Mouse (Mus musculus) adrenal gland, postnatal 25 days (tissue): ENCODE data around the gene Ccnd1. TPM values are rescaled to one million over a fixed set of nuclear protein-coding genes. Genes with fewer than 3 reads are reported as not detected.

Experiments used
- DNase-seq: peaks from one replicate; pipeline ENCODE4 v3.0.0; 2021; ENCODE audit warnings: mixed read lengths
- long read RNA-seq: library from polyadenylated mRNA; stranded (forward); transcript quantifications from one replicate; pipeline ENCODE4 v2.0.0, GENCODE M21; 2021
- total RNA-seq: library from RNA; stranded (reverse); gene quantifications from 2 replicates; pipeline ENCODE4 v1.2.3, GENCODE M21; 2021

Gene Ccnd1
- 111 and 117 TPM in 2 replicates for total RNA-seq
- long read RNA-seq, transcript Ccnd1-201 (5 exons, 3,740 nt): major isoform, 32 of 73 reads
- long read RNA-seq, partial matches to known transcripts: 35 of 73 reads
- long read RNA-seq, other reads (novel, unspliced or antisense): 6 of 73 reads

DNA sequence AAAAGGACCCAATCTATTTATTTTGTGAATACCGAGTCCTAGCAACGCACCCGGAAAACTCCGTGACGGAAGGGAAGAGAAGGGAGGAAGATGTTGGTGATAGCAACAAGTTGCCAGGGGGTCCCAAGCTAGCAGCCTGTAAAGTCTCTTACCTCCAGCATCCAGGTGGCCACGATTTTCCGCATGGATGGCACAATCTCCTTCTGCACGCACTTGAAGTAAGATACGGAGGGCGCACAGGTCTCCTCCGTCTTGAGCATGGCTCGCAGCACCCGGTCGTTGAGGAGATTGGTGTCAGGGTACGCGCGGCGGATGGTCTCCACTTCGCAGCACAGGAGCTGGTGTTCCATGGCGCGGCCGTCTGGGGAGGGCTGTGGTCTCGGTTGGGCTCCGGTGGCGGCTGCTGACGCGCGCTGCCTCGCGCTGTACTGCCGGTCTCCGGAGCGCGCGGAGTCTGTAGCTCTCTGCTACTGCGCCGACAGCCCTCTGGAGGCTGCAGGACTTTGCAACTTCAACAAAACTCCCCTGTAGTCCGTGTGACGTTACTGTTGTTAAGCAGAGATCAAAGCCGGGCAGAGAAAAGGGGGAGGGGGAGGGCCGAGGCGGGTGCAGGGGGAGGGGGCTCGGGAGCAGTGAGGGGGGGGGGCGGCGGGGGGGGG, at the start of gene Ccnd1:
Gene Ccnd1 (minus strand): TSS at position 582 of the 659 bp plus-strand sequence.
- DNase-seq: peak; percentile 77

DNA sequence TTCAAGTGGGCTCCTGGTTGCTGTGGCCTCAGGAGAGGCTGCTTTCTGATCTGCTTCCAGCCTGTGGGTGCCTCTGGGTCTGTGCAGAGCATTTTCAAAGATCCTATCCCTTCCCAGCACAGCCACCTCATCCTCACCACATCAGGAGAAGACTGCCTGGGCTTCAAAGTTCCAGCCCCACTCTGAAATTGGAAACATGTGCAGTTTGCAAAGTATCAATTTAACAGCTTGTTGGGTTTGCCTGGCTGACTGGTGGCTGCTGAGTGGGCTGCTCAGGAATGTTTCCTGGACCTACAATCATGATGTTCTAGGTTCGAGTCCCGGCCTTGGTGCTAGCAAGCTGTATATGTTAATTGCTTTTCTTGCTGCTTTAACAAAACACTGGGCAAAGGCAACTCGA, 49.1 kb upstream of the Ccnd1 start:
- no peak for DNase-seq

DNA sequence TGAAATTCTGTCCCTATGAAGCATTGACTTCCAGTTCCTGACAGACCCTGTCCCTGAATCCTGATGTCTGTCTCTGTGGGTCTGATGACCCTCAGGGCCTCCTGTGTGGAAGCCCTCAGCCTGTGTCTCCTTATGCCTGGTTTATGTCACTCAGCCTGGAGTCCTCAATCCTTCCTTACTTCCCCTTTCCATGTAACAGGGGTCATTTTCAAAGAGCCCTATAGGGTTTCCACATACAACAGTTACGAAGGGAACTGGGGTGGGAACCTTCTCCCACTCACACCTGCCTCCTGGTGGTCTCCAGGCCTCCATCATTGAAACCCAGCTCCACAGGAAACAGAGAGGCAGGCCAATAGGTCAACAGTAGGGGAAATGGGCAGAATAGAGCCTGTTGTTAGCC, 45.4 kb upstream of the Ccnd1 start:
- DNase-seq: no peak

DNA sequence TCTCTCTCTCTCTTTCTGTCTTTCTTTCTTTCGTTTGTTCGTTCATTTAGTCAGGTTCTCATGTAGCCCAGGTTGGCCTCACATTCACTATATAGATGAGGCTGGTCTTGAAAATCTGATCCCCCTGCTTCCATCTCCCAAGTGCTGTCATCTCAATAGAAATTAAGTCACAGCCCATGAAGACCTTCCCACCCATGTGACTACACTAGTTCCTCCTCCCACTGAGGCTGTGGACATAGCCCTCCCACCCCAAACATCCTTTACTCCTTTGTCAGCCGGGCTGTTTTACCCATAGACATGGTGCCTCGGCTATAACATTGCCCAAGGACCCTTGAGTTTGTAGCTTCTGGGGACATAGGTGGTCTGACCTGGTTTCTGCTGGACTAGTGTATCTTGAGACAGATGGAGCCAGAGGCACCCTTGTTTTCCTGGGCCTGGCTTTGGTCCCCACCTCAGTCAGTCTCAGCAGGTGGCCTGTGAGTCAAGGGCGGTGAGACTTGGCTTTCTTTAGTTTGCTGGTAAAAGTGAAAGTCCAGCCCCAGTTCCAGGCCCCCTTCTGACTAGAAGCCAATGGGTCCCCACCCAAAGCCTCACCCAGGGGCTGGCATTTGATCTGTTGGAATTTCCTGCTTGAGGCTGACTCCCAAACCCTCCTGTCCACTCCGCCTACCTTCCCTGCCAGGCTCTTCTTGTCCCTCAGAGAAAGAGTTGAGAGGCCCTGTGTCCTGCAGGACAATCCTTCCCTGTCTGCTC, 42.8 kb upstream of the Ccnd1 start:
- DNase-seq: no peak

DNA sequence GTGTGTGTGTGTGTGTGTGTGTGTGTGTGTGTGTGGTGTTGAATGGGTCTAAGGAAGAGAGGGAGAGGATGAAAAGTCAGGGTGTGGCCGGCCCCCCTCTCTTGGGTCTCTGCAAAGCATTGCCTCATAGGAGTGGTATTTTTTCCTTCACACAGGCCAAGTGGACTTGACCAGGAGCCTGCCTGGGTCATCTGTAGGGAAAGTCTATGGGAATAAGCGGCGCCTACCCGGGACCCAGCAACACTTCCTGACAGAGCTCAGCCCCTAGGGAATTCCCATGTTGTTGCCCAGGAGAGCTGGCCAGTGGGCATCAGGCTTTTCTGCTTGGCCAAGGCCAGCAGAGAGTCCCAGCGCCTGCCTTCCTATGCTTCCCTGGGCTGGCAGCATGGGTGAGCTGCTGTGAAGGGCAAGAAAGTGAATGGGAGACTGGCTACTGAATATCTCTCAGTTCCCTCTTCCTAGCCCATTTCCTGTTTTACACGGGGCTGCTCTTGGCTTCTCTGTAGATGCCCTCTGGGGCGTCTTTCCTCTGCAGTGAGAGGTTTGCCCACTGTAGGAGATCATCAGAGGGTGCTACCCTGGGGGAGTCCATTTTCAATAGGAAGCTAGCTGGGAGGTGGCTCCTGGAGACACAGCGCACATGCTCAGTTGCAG, 41.8 kb upstream of the Ccnd1 start:
- DNase-seq: no peak

DNA sequence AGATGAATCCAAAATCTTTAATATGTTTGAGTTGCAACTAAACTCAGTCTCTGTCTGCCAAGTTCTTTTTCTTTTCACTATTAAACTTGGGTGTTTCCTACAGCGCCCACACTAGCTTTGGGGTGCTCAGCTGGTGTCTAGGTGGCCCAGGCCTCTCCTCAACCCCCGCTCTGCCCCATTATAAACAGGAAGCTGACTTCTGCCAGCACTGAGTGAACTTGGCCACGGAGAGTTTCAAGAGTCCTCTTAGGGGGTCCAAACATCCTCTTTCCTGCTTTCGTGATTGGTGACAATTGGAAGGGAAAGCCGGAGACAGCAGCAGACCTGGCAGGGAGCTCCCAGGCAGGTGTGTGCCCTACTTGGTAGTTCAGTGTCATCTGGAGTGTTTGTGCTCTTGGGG, 40.1 kb upstream of the Ccnd1 start:
- DNase-seq: no peak

DNA sequence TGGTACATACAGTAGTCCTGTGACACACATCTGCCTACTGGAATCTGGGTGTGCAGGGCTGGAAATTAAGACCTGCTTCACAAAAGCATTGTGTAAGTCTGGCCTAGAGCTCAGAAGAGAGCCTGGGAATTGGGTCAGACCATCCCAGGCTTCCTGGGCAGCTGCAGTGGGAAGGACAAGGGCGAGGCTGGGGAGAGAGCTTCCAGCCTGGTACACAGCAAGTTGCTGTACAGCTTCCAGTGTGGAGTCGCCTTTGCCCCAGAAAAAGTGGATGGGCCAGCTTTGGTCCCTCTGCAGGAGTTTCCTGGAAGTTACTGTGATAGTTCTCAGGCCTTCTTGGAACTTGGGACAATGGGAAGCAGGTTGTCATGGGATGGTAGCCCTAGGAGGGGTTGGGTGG, 37.4 kb upstream of the Ccnd1 start:
- no peak for DNase-seq

DNA sequence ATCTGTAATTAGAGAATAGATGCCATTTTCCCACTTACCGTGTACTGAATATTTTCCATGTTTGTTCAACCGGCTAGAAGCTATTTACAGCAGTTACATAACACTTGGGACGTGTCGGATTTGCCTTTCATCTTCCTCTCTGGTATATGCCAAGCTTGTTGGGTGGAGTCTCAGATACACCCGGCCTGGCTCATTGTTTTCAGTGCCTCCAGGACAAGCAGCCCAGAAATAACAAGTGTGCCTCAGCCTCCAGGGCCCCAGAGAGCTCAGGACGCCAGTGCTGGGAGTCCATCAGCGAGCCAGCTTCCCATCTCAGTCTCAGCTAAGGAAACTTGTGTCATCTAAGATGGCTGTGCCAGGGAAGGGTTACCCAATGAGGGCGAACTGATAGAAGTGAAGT, 33.7 kb upstream of the Ccnd1 start:
- no peak for DNase-seq

DNA sequence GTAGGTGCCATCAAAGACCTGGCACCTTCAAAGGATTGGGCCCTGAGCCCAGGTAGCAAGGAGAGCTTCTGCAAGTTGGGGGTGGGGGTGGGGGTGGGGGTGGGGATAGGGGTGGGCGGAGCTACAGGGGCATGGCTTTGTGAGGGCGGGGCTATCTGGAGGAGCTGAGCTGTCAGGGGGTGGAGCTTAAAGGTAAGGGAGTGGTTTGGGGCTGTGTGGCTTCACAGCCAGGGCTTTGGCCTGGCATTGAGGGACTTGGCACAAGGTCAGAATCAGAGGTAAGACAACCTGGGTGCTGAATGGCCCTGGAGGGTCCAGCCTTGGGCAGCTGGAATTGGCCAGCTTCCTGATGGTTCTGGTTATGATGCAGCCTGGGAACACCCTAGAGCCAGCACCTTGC, 32.0 kb upstream of the Ccnd1 start:
- no peak for DNase-seq

DNA sequence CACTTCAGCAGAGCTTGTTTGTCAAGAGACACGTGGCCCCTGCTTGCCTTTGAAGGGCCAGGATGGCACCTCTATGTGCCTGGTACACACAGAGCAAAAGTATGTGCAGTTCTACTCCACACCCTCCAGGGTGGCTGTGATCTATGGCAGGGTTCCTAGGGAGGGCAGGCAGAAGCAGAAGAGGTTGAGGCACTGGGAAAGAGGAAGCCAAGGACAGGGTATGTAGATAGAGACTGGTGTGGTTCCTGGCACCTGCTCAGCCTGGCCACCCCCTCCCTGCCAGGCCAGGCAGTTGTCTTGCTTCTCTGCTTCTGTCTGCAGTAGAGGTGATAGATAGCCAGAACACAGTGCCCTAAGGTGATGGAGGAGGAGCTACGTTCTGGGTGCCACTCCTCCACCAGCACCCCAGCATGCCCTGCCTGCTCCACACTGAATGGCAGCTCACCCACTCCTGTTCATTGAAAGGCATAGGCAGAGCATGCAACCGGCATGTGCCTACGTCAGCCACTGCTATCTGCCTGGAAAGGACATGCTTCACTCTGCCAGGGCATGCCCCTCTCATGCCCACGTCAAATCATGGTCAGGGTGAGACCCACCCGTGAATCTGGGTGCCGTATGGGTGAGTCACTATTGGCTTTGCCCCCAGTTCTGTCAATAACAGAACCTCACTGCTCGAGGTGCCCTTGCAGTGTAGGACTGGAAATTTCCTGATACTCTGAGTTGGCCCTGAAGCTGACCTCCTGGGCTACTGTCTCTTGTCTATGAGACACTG, 31.5 kb upstream of the Ccnd1 start:
- peak; percentile 29 for DNase-seq

DNA sequence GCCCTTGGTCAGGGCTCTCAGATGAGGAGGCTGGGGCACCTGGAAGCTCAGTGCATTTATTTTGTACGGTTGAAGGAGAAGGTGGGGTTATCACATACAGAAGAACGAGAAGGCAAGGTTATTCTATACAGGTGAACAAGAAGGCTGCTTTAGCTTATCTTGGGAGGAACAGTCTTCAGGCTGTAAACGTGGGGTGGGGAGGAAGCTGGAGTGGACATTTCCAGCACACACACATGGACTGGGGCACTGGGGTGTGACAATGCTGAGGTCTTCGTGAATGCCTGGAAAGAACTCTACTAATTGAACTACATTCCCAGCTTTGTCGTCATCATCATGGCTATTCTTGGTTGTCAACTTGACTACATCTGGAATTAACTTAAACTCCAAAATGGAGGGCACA, 26.2 kb upstream of the Ccnd1 start:
- no peak for DNase-seq

DNA sequence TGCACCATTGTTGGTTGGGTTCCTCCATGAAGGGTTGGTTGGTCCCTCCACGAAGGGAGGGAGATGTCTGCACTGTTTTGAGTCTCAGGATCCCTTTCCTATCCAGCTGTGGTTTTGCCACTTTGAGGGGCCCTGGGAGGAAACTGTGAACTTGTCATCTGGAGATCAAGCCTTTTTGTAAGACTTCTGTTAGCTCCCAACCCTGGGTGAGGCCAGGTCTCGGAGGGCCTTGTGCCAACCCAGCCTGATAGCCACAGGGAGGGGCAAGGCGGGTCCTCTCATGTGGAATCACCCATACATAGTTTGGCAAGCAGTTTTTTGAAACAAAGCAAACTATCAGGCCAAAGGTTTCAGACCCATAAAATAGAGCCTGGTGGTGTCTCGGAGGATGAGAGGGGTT, 24.6 kb upstream of the Ccnd1 start:
- DNase-seq: no peak

DNA sequence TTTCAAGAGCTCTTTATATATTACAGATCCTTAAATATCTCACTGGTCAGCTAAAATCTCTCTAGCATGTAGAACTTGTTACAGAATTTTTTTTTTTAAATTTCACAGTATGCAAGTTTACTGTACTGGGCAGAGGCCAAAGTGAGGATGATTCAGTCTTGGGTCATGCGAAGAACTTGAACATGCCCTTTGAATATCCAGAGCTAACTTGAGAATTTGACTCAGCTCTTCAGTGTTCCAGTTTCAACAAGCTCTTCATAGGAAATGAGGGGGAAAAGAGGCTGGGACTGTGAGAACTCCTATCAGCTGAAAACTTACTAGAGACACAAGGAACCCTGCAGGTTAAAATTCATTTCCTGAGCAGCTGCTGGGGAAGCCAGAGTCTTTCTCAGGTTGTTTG, 24.2 kb upstream of the Ccnd1 start:
- no peak for DNase-seq

DNA sequence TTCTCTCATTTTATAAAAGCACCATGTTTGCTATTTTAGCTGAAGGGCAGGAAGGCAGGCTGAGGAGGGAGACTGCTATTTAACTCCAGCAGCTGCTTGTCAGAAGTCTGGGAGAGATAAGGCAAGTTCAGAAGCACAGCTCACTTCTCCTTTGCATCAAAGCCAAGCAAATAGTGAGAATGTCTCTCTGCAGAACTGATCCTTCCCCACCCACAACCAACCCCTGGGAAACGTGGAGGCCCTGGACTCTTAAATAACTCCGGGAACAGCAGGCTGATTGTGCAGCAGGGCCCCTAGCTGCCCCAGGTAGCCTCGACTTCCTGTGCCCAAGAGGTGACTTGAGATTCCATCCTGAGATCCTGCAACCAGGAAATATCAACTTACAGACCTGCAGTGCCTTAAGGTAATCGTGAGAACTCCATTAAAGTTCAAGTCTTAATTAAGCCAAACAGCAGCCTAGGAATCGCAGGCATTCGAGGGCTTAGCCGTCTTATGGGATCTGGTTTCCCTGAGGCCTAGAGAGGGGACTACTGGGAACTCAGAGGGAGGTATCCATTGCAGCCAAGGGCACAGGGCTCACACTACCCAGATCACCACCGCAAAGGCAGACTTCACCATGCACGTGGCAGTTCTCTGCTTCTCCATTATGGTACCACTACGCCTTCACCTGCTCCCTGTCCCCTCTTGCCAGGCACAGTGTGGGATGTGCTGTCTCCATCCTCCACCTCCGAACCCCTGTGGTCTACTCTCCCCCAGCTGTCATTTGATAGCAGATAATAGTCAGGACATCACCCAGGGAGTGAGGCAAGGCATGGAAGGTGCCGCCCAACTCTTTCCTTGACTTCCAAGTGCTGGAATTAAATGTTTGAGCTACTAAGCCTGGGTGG, 19.0 kb upstream of the Ccnd1 start:
- no peak for DNase-seq

DNA sequence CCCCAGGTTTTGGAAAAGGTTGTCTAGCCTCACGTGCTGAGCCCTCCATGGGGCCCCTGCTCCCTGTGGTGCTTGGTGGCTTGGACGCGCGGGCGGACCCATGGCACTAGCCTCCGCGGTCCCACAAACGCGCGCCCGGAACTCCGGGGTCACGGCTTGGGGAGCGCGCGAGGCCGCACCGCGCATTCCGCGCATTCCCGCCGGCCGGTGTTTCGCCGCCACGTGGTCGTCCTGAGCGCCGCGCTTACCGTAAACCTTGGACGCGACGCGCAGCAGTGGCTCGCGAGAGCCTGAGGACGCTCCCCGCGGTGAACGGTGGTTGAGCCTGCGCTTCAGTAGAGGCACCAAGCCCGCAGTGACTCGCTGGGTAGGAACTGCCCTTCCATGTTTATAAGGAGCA, 3.5 kb upstream of the Ccnd1 start:
- peak; percentile 85 for DNase-seq

DNA sequence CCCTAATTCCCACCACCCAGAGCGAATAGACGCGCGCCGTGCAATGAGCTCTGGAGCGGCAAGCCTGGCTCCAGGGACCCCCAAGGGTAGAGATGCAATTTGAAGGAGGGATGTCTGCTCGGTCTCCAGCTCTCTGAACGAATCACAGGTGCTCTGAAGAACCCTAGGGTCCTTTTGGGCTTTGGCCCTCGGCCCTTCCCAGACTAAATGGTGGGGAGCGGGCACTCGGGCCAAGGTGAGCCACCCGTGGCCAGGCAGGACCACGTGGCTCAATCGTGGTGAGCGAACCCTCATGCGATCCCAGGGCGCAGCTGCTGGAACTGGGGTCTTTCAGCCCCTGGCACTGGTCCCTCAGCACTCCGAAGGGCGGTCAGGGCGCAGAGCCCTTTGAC, 3.0 kb upstream of the Ccnd1 start:
- peak; percentile 12 for DNase-seq

DNA sequence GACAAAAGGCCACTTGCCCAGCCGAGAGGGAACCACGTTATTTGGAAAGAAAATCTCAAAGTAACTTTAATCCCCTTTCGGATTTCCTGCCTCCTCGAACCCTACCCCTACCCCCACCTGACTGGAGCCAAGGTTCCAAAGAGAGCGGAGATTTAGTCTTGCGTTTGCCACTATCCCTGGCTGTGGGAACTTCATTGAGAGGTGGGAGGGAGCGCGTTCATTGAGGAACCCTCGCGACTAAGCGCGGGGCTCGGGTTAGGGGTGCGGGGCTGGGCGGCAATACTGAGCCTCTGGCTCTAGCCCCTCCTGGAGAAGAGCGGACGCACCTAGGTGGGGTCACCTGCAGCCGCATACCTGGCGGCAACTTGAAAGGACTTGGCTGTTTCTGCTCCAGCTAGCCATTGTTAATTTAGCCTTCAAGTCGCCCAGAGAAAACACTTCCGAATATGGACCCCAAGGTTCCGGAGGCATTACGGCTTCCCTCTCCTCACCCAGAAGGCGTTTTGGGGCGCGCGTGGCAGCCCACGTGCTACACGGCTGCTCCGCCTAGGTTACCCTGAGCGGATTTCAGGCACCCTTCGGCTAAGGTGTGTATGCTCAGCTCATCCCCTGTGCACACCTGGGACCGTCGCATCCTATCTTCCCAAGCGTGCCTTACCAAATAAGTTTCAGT, 2.5 kb upstream of the Ccnd1 start:
- DNase-seq: peak; percentile 34

DNA sequence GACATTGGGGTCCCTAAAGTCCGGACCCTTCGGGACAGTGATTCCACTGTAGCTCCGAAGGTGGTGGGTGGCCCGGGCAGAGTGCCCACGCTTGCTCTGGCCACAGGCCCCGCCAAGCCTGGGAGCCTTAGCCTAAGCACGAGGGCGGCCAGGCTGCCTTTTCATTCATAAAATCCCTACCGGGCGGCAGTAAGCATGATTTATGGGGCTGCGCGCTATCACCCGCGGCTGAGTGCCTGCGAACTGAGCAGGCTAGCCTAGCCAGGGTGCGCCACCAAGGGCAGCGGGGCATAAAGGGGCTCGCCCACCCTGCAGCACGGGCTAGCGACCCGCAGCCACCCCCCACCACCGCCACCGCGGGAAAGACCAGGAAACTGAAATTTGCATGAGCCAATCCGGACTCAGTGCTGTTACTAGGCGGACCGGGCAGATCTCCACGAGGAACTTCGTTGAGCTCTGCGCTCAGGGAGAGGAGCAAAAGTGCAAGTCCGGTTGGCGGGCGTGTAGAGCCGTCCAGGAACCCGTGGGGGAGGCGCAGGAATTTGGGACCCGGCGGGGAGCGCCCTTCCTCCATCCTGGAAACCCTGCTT, 1.6 kb upstream of the Ccnd1 start:
- peak; percentile 89 for DNase-seq

DNA sequence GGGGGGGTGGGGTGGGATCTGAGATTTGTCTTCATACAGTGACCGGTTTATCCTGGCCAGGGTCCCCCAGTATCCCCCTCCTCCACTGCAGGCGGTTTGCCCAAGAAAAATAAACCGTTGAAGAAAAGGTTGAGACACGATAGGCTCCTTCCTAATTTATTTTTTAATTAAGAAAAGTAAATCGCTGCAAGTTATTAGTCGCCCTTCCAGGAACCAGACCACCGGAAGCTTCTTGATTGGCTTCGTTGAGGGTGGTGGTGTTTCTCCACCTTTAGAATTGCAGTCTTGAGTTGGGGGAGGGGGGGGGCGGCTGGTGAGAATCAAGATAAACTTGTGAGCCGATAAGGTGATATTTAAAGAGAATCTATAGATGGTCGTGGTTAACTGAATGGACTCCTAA, 860 bp upstream of the Ccnd1 start:
- no peak for DNase-seq

DNA sequence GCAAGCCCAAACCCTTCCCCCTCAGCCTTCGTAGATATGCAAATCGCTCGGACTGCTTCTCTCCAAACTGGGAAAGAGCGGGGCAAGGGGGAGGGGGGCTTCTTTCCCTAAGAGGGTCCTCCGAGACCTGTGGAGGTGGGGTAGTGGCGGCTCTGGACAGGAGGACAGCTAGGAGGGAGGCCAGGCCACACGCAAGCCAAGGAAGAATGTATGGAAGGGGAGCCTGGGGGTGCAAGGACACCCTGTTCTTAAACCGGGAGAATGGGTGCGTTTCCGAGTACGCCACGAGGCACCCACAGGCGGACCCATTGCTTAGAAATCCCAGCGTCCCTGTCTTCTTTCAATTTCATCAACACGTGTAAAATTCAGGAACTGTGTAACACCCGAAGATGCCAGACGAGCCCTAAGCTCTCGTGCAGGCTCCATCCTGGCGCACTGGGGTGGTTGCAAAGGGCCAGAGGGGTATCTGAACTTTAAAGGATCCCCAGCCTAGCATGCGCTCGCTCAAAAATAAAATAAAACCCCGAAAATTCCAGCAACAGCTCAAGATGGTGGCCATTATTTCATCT, 362 bp upstream of the Ccnd1 start:
- DNase-seq: peak; percentile 32
